Mouse (Mus musculus) ES-E14 (cell line): ENCODE measurements at regions not wholly inside any gene's neighbourhood (a gene's known extent, or its start where the extent isn't known, plus 50 kb on each side); places are given as distances from the start of the nearest gene placed in this dataset.

Source experiments
- DNase-seq: peaks from one replicate; pipeline ENCODE4 v3.0.0-alpha.2; 2013; ENCODE audit warnings: low read depth, low spot score
- H3K27ac ChIP-seq: 2 replicates; pipeline ENCODE4 v1.5.1; 2012; ENCODE audit warnings: low read depth, mild to moderate bottlenecking, low read length, moderate library complexity, mixed read lengths; ENCODE audit not compliant: poor library complexity, insufficient read depth, severe bottlenecking
- H3K36me3 ChIP-seq: 2 replicates; pipeline ENCODE4 v1.6.1; 2012; ENCODE audit warnings: mild to moderate bottlenecking, low read length, moderate library complexity, mixed read lengths; ENCODE audit not compliant: control insufficient read depth, poor library complexity, insufficient read depth, severe bottlenecking
- H3K4me1 ChIP-seq, 2 experiments: fragments of 150-350 bp in 1 of 2; sonication (generic) in 1 of 2; 2 replicates each; pipeline ENCODE4 v1.6.1; 2012; ENCODE audit warnings: low read length in 2 of 2, mild to moderate bottlenecking in 1 of 2, mixed read lengths in 1 of 2; ENCODE audit not compliant: control insufficient read depth in 2 of 2, insufficient read depth in 2 of 2, poor library complexity in 1 of 2
- H3K4me3 ChIP-seq, 2 experiments: fragments of 150-350 bp in 1 of 2; sonication (generic) in 1 of 2; 2 replicates each; pipeline ENCODE4 v1.5.1; 2012; ENCODE audit warnings: low read length in 2 of 2, low read depth in 1 of 2, mild to moderate bottlenecking in 1 of 2, mixed read lengths in 1 of 2; ENCODE audit not compliant: insufficient read depth in 1 of 2, poor library complexity in 1 of 2, severe bottlenecking in 1 of 2
- H3K9ac ChIP-seq: 2 replicates; pipeline ENCODE4 v1.6.1; 2012; ENCODE audit warnings: low read depth, mild to moderate bottlenecking, low read length, mixed read lengths; ENCODE audit not compliant: poor library complexity, insufficient read depth, severe bottlenecking
- H3K9me3 ChIP-seq: fragments of 150-350 bp; sonication (generic); 2 replicates; pipeline ENCODE4 v1.6.1; 2012; ENCODE audit warnings: low read depth, mild to moderate bottlenecking, low read length; ENCODE audit not compliant: control insufficient read depth, insufficient read depth
- CHD2 ChIP-seq: IDR thresholded peaks from 2 replicates; pipeline ENCODE4 v1.6.1; 2014; ENCODE audit warnings: mild to moderate bottlenecking, low read depth, low read length, inconsistent platforms
- HCFC1 ChIP-seq: IDR thresholded peaks from 2 replicates; pipeline ENCODE4 v1.6.1; 2012; ENCODE audit warnings: low read length, inconsistent platforms, borderline replicate concordance; ENCODE audit not compliant: insufficient read depth
- MAFK ChIP-seq: IDR thresholded peaks from 2 replicates; pipeline ENCODE4 v1.6.1; 2014; ENCODE audit warnings: mild to moderate bottlenecking, low read depth, low read length, inconsistent platforms; ENCODE audit not compliant: insufficient read depth
- ZC3H11A ChIP-seq: IDR thresholded peaks from 2 replicates; pipeline ENCODE4 v1.6.1; 2012; ENCODE audit warnings: low read depth, mild to moderate bottlenecking, inconsistent platforms, low read length, borderline replicate concordance
- ZNF384 ChIP-seq: IDR thresholded peaks from 2 replicates; pipeline ENCODE4 v1.6.1; 2012; ENCODE audit warnings: low read depth, low read length, inconsistent platforms
- in situ Hi-C, 2 experiments: fragments of 600-800 bp; cut with MboI; formaldehyde crosslinking; loops; one replicate each; pipeline ENCODE4 v1.15.1; 2025; ENCODE audit warnings: low sequenced_read_pairs in 2 of 2, inconsistent platforms in 1 of 2; ENCODE audit not compliant: unreplicated experiment in 2 of 2

DNA sequence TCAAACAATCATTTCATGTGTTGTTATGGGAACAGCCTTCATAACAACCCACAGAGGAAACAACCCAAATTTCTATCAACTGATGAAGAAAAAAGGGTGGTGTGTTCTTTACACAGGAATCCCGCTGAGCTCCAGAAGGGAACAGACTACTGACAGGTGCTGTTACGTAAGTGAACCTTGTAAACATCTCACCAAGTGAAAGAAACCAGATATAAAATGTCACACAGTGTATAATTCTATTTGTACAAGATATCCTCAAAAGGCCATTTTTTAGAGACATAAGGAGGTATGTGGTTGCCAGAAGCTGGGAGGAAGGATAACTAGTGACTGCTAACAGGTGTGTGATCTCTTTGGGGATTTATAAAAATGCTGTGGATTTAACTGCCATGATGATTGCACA, 119.9 kb downstream of the Plod2 start:
- Histone ChIP-seq H3K4me3 (no peak overlapping the region), H3K4me1 (no peaks in the 10 kb centered on the region), H3K9me3 (peaks cover 2% of the 10 kb centered on the region; the same call in 1 of the 2 replicates), H3K27ac (no peak overlapping the region), H3K9ac (no peak overlapping the region), H3K36me3 (no peaks in the 10 kb centered on the region)
- TF ChIP-seq CHD2 (no peak), ZNF384 (no peak)
- no peak for DNase-seq
- in situ Hi-C loops, result no loop called here

DNA sequence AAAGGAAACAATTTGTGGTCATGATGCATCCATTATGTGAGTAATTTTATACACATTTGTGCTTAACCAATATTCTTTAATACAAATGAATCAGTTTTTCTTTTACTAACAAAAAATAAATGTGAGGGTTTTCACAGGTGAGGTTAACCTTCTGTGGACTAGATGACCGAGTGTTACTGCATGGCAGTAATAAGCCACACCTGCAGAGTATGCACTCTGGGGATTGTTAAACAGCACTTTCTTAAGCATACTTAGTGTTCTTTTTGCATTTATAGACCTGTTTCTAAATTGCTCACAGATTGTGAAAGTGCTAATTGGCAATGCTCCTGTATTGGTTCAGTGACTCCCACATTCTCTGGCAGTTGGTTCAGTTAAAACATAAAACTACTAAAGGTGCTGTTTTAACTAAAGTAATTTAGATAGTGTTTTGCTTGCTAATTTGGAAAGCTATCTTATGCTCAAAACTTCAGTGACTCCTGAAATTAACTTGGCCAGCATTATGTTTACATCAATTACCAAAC, 125.4 kb downstream of the Plod2 start:
- H3K27ac ChIP-seq, result no peak overlapping the region
- no peak for DNase-seq
- in situ Hi-C loops, result no loop called here
- no peaks in the 10 kb centered on the region for H3K9me3 ChIP-seq
- TF ChIP-seq CHD2 (no peak), ZC3H11A (no peak)
- H3K36me3 ChIP-seq, result no peaks in the 10 kb centered on the region
- H3K4me3 ChIP-seq, result no peak overlapping the region
- H3K4me1 ChIP-seq, result no peaks in the 10 kb centered on the region
- H3K9ac ChIP-seq, result no peak overlapping the region

DNA sequence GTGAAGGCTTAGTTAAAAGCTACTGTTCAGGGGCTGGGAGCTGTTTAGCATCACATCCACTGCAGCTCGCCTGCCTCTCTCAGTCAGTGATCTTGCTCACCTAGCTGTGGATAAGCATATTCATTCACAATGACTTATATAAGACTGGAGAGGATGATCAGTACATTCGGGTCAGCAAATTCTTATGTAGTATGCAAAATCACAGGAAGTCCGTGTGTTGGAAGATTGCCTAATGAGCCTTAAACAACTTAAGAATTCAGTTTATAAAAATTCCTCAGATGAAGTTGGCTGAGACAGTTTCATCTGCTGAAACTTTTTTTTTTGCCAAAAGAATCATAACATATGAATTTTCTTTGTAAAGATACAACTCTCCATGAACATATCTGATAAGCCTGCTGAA, 129.9 kb downstream of the Plod2 start:
- H3K9ac ChIP-seq, result no peak overlapping the region
- DNase-seq, result no peak
- TF ChIP-seq MAFK (no peak), ZC3H11A (no peak), HCFC1 (no peak), ZNF384 (no peak), CHD2 (no peak)
- H3K4me1 ChIP-seq, result no peaks in the 10 kb centered on the region
- no peaks in the 10 kb centered on the region for H3K36me3 ChIP-seq
- in situ Hi-C loops, result no loop called here
- H3K4me3 ChIP-seq, result no peak overlapping the region
- H3K27ac ChIP-seq, result no peak overlapping the region
- no peaks in the 10 kb centered on the region for H3K9me3 ChIP-seq

DNA sequence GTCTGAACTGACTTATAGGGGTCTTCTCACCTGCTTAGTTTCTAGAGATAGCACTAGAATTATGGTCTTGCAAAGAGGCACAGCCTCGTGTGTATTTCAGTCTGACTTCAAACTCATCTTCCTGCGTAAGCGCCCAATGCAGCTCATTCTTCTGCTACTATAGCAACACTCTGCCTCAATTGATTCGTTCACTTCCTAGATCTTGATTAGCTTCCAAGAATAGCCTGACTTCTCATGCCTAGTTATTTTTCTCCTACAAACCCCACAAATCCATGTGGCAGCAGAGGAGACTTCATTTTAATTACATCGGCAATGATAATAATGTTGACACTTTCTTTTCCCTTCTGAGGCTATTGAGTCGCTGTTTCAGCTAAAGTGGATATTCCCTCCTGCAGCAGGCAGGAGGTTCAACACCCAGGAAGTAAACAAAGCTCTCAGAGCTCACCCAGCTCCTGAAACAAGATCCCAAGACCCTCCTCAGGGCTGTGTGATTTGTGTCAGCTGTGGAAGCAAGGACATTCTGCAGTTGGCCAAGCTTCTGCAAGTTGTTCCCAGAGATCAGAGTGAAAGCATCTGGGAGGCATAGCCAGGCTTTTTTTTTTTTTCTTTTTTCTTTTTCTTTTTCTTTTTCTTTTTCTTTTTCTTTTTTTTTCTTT, 152.5 kb downstream of the Plod2 start:
- no peak overlapping the region for H3K27ac ChIP-seq
- no peaks in the 10 kb centered on the region for H3K36me3 ChIP-seq
- in situ Hi-C loops, result no loop called here
- H3K4me3 ChIP-seq, result no peak overlapping the region
- H3K4me1 ChIP-seq, result no peaks in the 10 kb centered on the region
- no peaks in the 10 kb centered on the region for H3K9me3 ChIP-seq
- no peak for DNase-seq
- no peak for TF ChIP-seq CHD2
- H3K9ac ChIP-seq, result no peak overlapping the region

DNA sequence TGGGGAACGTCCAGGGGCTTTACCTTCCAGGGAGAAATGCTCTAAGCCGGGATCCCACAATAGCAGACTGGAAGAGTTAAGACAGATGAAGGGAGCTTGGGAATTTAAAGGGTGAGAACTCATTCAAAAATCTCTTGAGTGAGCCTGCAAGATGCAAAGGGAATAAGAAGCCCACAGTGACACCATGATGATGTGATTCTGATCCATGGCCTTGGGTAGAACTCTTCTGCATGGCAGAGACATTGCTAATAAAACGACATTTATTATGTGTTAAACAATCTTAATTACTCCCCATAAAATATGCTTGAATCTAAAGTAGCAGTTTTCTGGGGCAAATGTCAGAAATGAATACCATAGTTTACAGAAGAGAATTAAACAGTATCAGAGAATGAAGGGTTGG, 155.9 kb downstream of the Plod2 start:
- no peak overlapping the region for H3K4me3 ChIP-seq
- H3K4me1 ChIP-seq, result no peaks in the 10 kb centered on the region
- no peaks in the 10 kb centered on the region for H3K36me3 ChIP-seq
- DNase-seq, result no peak
- H3K27ac ChIP-seq, result no peak overlapping the region
- H3K9me3 ChIP-seq, result no peaks in the 10 kb centered on the region
- no peak for TF ChIP-seq MAFK
- TF ChIP-seq ZC3H11A, result no peak
- no peak for TF ChIP-seq HCFC1
- TF ChIP-seq ZNF384, result no peak
- TF ChIP-seq CHD2, result no peak
- in situ Hi-C loops, result no loop called here
- no peak overlapping the region for H3K9ac ChIP-seq
